Mouse (Mus musculus) CH12.LX (cell line): ENCODE results near the gene Tmem245. TPM values are rescaled to one million over a fixed set of nuclear protein-coding genes. Genes with fewer than 3 reads are reported as not detected.

Experiments
- DNase-seq: peaks from one replicate; pipeline ENCODE4 v3.0.0-alpha.2; 2013; ENCODE audit errors: extremely low read depth
- H3K27ac ChIP-seq: 2 replicates; pipeline ENCODE4 v1.5.1; 2012; ENCODE audit warnings: low read depth, mild to moderate bottlenecking, control low read depth, moderate library complexity; ENCODE audit not compliant: insufficient read depth
- H3K27me3 ChIP-seq: replicated peaks from 2 replicates; pipeline ENCODE3; 2012; ENCODE audit warnings: inconsistent platforms
- H3K36me3 ChIP-seq, 2 experiments: replicated peaks in 1 of 2; 2 replicates each; pipeline versions ENCODE3 to v1.6.1; 2012; ENCODE audit warnings: inconsistent platforms in 1 of 2, low read length in 1 of 2, mild to moderate bottlenecking in 1 of 2, mixed read lengths in 1 of 2, moderate library complexity in 1 of 2; ENCODE audit not compliant: control insufficient read depth in 1 of 2, insufficient read depth in 1 of 2
- H3K4me1 ChIP-seq, 2 experiments: 2 replicates each; pipeline ENCODE4 v1.6.1; 2012; ENCODE audit warnings: inconsistent platforms in 1 of 2, moderate library complexity in 1 of 2; ENCODE audit not compliant: insufficient read depth in 2 of 2, control insufficient read depth in 1 of 2
- H3K4me2 ChIP-seq: 2 replicates; pipeline ENCODE4 v1.6.1; 2012; ENCODE audit warnings: low read depth, mild to moderate bottlenecking, control low read depth; ENCODE audit not compliant: poor library complexity, insufficient read depth, severe bottlenecking
- H3K4me3 ChIP-seq, 3 experiments: fragments of 150-350 bp in 1 of 3; sonication (generic) in 1 of 3; replicated peaks in 1 of 3; 2 replicates each; pipeline versions ENCODE3 to v1.5.1; 2011 to 2012; ENCODE audit warnings: low read depth in 2 of 3, low read length in 2 of 3, mild to moderate bottlenecking in 2 of 3, moderate library complexity in 2 of 3, control low read depth in 1 of 3, improper control_type of control experiment in 1 of 3, inconsistent platforms in 1 of 3, mixed read lengths in 1 of 3; ENCODE audit not compliant: poor library complexity in 1 of 3
- H3K79me2 ChIP-seq: replicated peaks from 2 replicates; pipeline ENCODE4 v1.6.1; 2012; ENCODE audit warnings: mild to moderate bottlenecking, moderate library complexity; ENCODE audit not compliant: control insufficient read depth, poor library complexity, insufficient read depth, severe bottlenecking; ENCODE audit errors: extremely low read depth
- H3K9ac ChIP-seq: 2 replicates; pipeline ENCODE4 v1.6.1; 2012; ENCODE audit warnings: low read depth, mild to moderate bottlenecking, control low read depth, moderate library complexity; ENCODE audit not compliant: insufficient read depth
- H3K9me3 ChIP-seq: replicated peaks from 2 replicates; pipeline ENCODE3; 2012; ENCODE audit warnings: low read length, inconsistent platforms, mixed read lengths
- BHLHE40 ChIP-seq: IDR thresholded peaks from 2 replicates; pipeline ENCODE4 v1.6.1; 2011; ENCODE audit warnings: mild to moderate bottlenecking, low read depth, low read length, improper control_type of control experiment
- CTCF ChIP-seq, 2 experiments: IDR thresholded peaks in 1 of 2; conservative IDR thresholded peaks in 1 of 2; 2 replicates each; pipeline ENCODE4 v1.5.1; 2011 to 2012; ENCODE audit warnings: low read depth in 2 of 2, low read length in 2 of 2, improper control_type of control experiment in 1 of 2, inconsistent platforms in 1 of 2, mild to moderate bottlenecking in 1 of 2, moderate library complexity in 1 of 2
- E2F4 ChIP-seq: IDR thresholded peaks from 2 replicates; pipeline ENCODE4 v1.6.1; 2011; ENCODE audit warnings: low read depth, low read length, improper control_type of control experiment; ENCODE audit not compliant: insufficient replicate concordance
- EP300 ChIP-seq: IDR thresholded peaks from 2 replicates; pipeline ENCODE4 v1.6.1; 2011; ENCODE audit warnings: low read length, improper control_type of control experiment
- JUND ChIP-seq: conservative IDR thresholded peaks from 2 replicates; pipeline ENCODE4 v1.6.1; 2011; ENCODE audit warnings: low read depth, low read length, improper control_type of control experiment
- MAFK ChIP-seq: IDR thresholded peaks from 2 replicates; pipeline ENCODE4 v1.6.1; 2011; ENCODE audit warnings: low read length, improper control_type of control experiment; ENCODE audit not compliant: insufficient replicate concordance
- MAZ ChIP-seq: IDR thresholded peaks from 2 replicates; pipeline ENCODE4 v1.6.1; 2012; ENCODE audit warnings: low read depth, mild to moderate bottlenecking, inconsistent platforms, low read length, improper control_type of control experiment, moderate library complexity
- MEF2A ChIP-seq: IDR thresholded peaks from 2 replicates; pipeline ENCODE4 v1.6.1; 2014; ENCODE audit warnings: low read depth, mild to moderate bottlenecking, inconsistent platforms, low read length, improper control_type of control experiment, borderline replicate concordance
- MXI1 ChIP-seq: IDR thresholded peaks from 2 replicates; pipeline ENCODE4 v1.6.1; 2011; ENCODE audit warnings: mild to moderate bottlenecking, low read depth, low read length, improper control_type of control experiment
- MYC ChIP-seq: IDR thresholded peaks from 2 replicates; pipeline ENCODE4 v1.6.1; 2011; ENCODE audit warnings: low read depth, mild to moderate bottlenecking, improper control_type of control experiment, low read length
- NELFE ChIP-seq: IDR thresholded peaks from 2 replicates; pipeline ENCODE4 v1.6.1; 2011; ENCODE audit warnings: low read depth, low read length, improper control_type of control experiment
- POLR2A ChIP-seq: IDR thresholded peaks from 2 replicates; pipeline ENCODE4 v1.6.1; 2011; ENCODE audit warnings: low read depth, mild to moderate bottlenecking, improper control_type of control experiment, low read length
- POLR2AphosphoS2 ChIP-seq: IDR thresholded peaks from 2 replicates; pipeline ENCODE4 v1.6.1; 2011; ENCODE audit warnings: low read depth, low read length, improper control_type of control experiment
- RAD21 ChIP-seq: IDR thresholded peaks from 2 replicates; pipeline ENCODE4 v1.6.1; 2011; ENCODE audit warnings: low read depth, mild to moderate bottlenecking, low read length, improper control_type of control experiment, moderate library complexity
- SMC3 ChIP-seq: IDR thresholded peaks from 2 replicates; pipeline ENCODE4 v1.6.1; 2011; ENCODE audit warnings: low read depth, low read length, improper control_type of control experiment
- UBTF ChIP-seq: IDR thresholded peaks from 2 replicates; pipeline ENCODE4 v1.6.1; 2012; ENCODE audit warnings: low read depth, mild to moderate bottlenecking, inconsistent platforms, low read length, improper control_type of control experiment, moderate library complexity
- ZKSCAN1 ChIP-seq: IDR thresholded peaks from 2 replicates; pipeline ENCODE4 v1.6.1; 2012; ENCODE audit warnings: low read depth, inconsistent platforms, low read length, improper control_type of control experiment, borderline replicate concordance
- ZMIZ1 ChIP-seq: IDR thresholded peaks from 2 replicates; pipeline ENCODE4 v1.6.1; 2012; ENCODE audit warnings: low read depth, mild to moderate bottlenecking, inconsistent platforms, low read length, improper control_type of control experiment
- dilution Hi-C: fragments of 300-500 bp; cut with MboI; formaldehyde crosslinking; loops from 2 replicates; pipeline ENCODE4 v1.14.3; 2020; ENCODE audit warnings: low sequenced_read_pairs; ENCODE audit not compliant: extremely low pct_unique_long_range_greater_than_20kb, extremely low pct_ligation_motif_present
- in situ Hi-C: fragments of 300-500 bp; cut with MboI; formaldehyde crosslinking; loops from 3 replicates; pipeline ENCODE4 v1.14.3; 2019; ENCODE audit warnings: low sequenced_read_pairs, low pct_ligation_motif_present, low pct_unique_long_range_greater_than_20kb, mixed read lengths
- polyA plus RNA-seq: library from polyadenylated mRNA; unstranded; fragments of >175 nt; gene quantifications from 2 replicates; pipeline ENCODE4 v1.2.1, GENCODE M21; 2012; ENCODE audit warnings: low read depth; ENCODE audit not compliant: insufficient read length
- total RNA-seq, 2 experiments: library from RNA; depleted of rRNA; stranded (reverse); fragments of 300-350 nt in 1 of 2; fragments of >200 nt in 1 of 2; gene quantifications; 2 replicates each; pipeline ENCODE4 v1.2.3; 2012 to 2014

Gene Tmem245
- total and polyA plus RNA-seq, 3 experiments, result 4.4 to 9.0 (median 5.6) TPM

DNA sequence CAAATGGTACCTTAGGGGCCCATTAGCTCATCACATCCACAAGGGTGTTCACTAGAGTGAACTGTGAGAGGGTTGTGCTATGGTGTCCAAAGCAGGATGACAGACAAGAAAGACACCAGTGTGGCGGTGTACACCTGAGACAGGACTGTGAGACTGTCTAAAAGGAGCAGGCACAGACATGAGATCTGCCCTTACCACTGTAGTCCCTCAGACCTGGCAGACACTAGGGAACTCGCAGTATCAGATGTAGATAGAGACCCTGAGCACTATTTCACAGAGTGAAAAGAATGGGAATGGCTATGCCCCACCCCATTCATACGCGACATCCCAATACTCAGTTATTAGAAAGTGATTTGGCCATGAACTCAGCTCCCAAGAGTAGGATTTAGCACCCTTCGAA is 91.3 kb downstream of the Tmem245 start:
- dilution Hi-C loops (no loop called here), in situ Hi-C loops (no loop called here)
- no peak overlapping the region for H3K27ac ChIP-seq
- no peaks in the 10 kb centered on the region for H3K36me3 ChIP-seq
- H3K4me1 ChIP-seq, result no peaks in the 10 kb centered on the region
- no peak overlapping the region for H3K4me2 ChIP-seq
- H3K9me3 ChIP-seq, result no peaks in the 10 kb centered on the region
- DNase-seq, result no peak
- no peak overlapping the region for H3K4me3 ChIP-seq
- no peaks in the 10 kb centered on the region for H3K27me3 ChIP-seq
- no peak overlapping the region for H3K9ac ChIP-seq
- TF ChIP-seq MAZ (no peak), MYC (no peak), POLR2AphosphoS2 (no peak), ZMIZ1 (no peak), POLR2A (no peak), EP300 (no peak), NELFE (no peak), CTCF (conservative IDR thresholded peaks at IDR 0.05 in 1 of 2, IDR thresholded peaks at IDR 0.05 in 1 of 2; ENCODE audit: low read depth in 2 of 2, low read length in 2 of 2) (no peak), JUND (no peak), RAD21 (no peak), E2F4 (no peak), MEF2A (no peak), BHLHE40 (no peak), ZKSCAN1 (no peak)
- no peaks in the 10 kb centered on the region for H3K79me2 ChIP-seq

GRCm38 (mm10) chr4:56850724-56851123 is 96.5 kb downstream of the Tmem245 start:
- no peaks in the 10 kb centered on the region for H3K9me3 ChIP-seq
- no peak for DNase-seq
- no peaks in the 10 kb centered on the region for H3K4me1 ChIP-seq
- no peak overlapping the region for H3K4me2 ChIP-seq
- H3K27me3 ChIP-seq, result no peaks in the 10 kb centered on the region
- H3K36me3 ChIP-seq, result peaks cover 0 to 8% of the 10 kb centered on the region in 2 experiments
- TF ChIP-seq SMC3 (no peak), NELFE (no peak), MYC (no peak), EP300 (no peak), POLR2AphosphoS2 (no peak), MAFK (no peak), E2F4 (no peak), UBTF (no peak), MAZ (no peak), MXI1 (no peak)
- dilution Hi-C loops, result no loop called here
- H3K27ac ChIP-seq, result no peak overlapping the region
- no peak overlapping the region for H3K4me3 ChIP-seq
- H3K9ac ChIP-seq, result no peak overlapping the region
- in situ Hi-C loops, result no loop called here
- H3K79me2 ChIP-seq, result no peaks in the 10 kb centered on the region
